In the genomic region with DNA sequence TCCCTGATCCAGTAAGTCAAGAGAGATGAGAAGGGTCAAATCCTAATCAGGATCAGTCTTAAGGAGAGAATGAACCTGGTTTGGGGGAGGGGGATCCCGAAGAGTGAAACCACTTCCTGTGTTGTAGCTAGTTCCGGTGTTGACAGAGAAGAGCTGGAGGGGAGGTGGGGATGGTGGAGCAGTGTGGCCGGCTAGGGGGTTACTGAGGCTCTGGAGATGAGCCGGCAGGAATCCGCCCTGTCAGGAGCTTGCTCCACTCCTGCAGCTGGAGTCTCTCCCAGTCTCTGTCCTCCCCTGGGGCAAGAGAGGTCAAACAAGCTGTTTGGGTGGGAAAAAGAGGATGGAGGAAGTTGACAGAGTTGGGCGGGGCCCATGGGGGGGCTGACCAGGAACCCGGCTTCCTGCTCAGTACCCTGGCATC, we compare ENCODE assay signal across 8 mouse cellular contexts. TPM values are rescaled to one million over a fixed set of nuclear protein-coding genes. Genes with fewer than 3 reads are reported as not detected.
DNase-seq lines count a peak whose midpoint lies in the region; ATAC-seq lines count a peak whose summit lies in the region.

A gene (plus strand): TSS at position 126 of the 421 bp plus-strand sequence.

- peak within 1 kb of the TSS; percentile 100 for H3K4me2 ChIP-seq in heart, embryonic 16.5 days (ENCODE audit: low read depth, low read length)
- peak within 1 kb of the TSS; percentile 100 for H3K4me2 ChIP-seq in stomach, embryonic 16.5 days (ENCODE audit: low read depth, low read length)

- peak within 1 kb of the TSS; percentile 79 for H3K9ac ChIP-seq in heart, embryonic 16.5 days (ENCODE audit: low read length)
- H3K9ac ChIP-seq in stomach, embryonic 16.5 days (ENCODE audit: low read length): peak within 1 kb of the TSS; percentile 84

- peak; percentile 51 for DNase-seq in kidney, adult 11 months
- DNase-seq in kidney, adult 8-10 months: no peak
- no peak for DNase-seq in embryonic facial prominence, embryonic 10.5 days (ENCODE audit: low spot score)
- DNase-seq in kidney, postnatal 4 days: peak; percentile 70 to 82
- DNase-seq in layer of hippocampus, adult 9-10 months (ENCODE audit: low spot score): no peak

- H3K9me3 ChIP-seq in embryonic facial prominence, embryonic 10.5 days: no peaks in the 10 kb centered on the region
- H3K9me3 ChIP-seq in heart, embryonic 16.5 days (replicated peaks; ENCODE audit: control insufficient read depth, low read length): no peaks in the 10 kb centered on the region
- H3K9me3 ChIP-seq in stomach, embryonic 16.5 days (replicated peaks; ENCODE audit: control insufficient read depth, low read length): no peaks in the 10 kb centered on the region

- peaks cover 90% of the 10 kb centered on the region for H3K4me1 ChIP-seq in embryonic facial prominence, embryonic 10.5 days
- peaks cover 49% of the 10 kb centered on the region for H3K4me1 ChIP-seq in heart, embryonic 16.5 days (ENCODE audit: control insufficient read depth, insufficient read depth, low read length)
- peaks cover 55% of the 10 kb centered on the region for H3K4me1 ChIP-seq in stomach, embryonic 16.5 days (ENCODE audit: control insufficient read depth, insufficient read depth, low read length)

- H3K27ac ChIP-seq in embryonic facial prominence, embryonic 10.5 days (replicated peaks): peak within 1 kb of the TSS; percentile 100
- peak within 1 kb of the TSS; percentile 88 for H3K27ac ChIP-seq in heart, embryonic 16.5 days (ENCODE audit: low read length)
- H3K27ac ChIP-seq in stomach, embryonic 16.5 days (ENCODE audit: low read length): peak within 1 kb of the TSS; percentile 99

- no peak for ATAC-seq in heart, embryonic 16.5 days (replicated peaks; ENCODE audit: extremely low read depth, insufficient read depth, low FRiP score)
- ATAC-seq in megakaryocyte progenitor cell, adult 5-6 weeks (replicated peaks; ENCODE audit: poor library complexity): peak; percentile 10
- no peak for ATAC-seq in stomach, embryonic 16.5 days (ENCODE audit: insufficient read depth, low FRiP score)

- peaks cover 11% of the 10 kb centered on the region for H3K36me3 ChIP-seq in embryonic facial prominence, embryonic 10.5 days (replicated peaks)
- H3K36me3 ChIP-seq in heart, embryonic 16.5 days (ENCODE audit: control insufficient read depth, insufficient read depth): 0 out of 2 replicates have a peak, but pooled peaks cover 3% of the 10 kb centered on the region
- H3K36me3 ChIP-seq in stomach, embryonic 16.5 days (ENCODE audit: control insufficient read depth, insufficient read depth, low read length): peaks cover 3% of the 10 kb centered on the region; the same call in 1 of the 2 replicates

- WGBS in embryonic facial prominence, embryonic 10.5 days: 19% methylated on average over 7 of the region's 7 CpGs
- WGBS in heart, embryonic 16.5 days: 30% methylated on average over 7 of the region's 7 CpGs
- WGBS in stomach, embryonic 16.5 days: 12% methylated on average over 7 of the region's 7 CpGs

- no peaks in the 10 kb centered on the region; the same call in 1 of the 2 replicates for H3K27me3 ChIP-seq in embryonic facial prominence, embryonic 10.5 days (replicated peaks; ENCODE audit: low read depth, poor library complexity, severe bottlenecking)
- no peaks in the 10 kb centered on the region for H3K27me3 ChIP-seq in heart, embryonic 16.5 days (ENCODE audit: control insufficient read depth, insufficient read depth, low read length)
- H3K27me3 ChIP-seq in stomach, embryonic 16.5 days (ENCODE audit: control insufficient read depth, insufficient read depth, low read length): no peaks in the 10 kb centered on the region

- peak within 1 kb of the TSS; percentile 86 for H3K4me3 ChIP-seq in embryonic facial prominence, embryonic 10.5 days
- H3K4me3 ChIP-seq in heart, embryonic 16.5 days (ENCODE audit: low read length): peak within 1 kb of the TSS; percentile 87
- peak within 1 kb of the TSS; percentile 25 for H3K4me3 ChIP-seq in stomach, embryonic 16.5 days (replicated peaks; ENCODE audit: low read length)

RNA-seq across cellular contexts. Expression of the gene that starts here (rescaled TPM):
- polyA plus RNA-seq in embryonic facial prominence, embryonic 10.5 days (2016; fragmentation: Nextera tagmentation; extraction: Ambion mirVana): 9.4 and 10.1 TPM in 2 replicates
- polyA plus RNA-seq in heart, embryonic 16.5 days (2015; fragmentation: Nextera tagmentation; extraction: Ambion mirVana): 11.3 and 18.5 TPM in 2 replicates
- total RNA-seq in megakaryocyte progenitor cell, adult 5-6 weeks (2015): 63.4 and 69.0 TPM in 2 replicates
- 14.5 and 20.2 TPM in 2 replicates for total RNA-seq in megakaryocyte progenitor cell, adult 5-6 weeks (2017)
- 9.3 and 10.4 TPM in 2 replicates for polyA plus RNA-seq in stomach, embryonic 16.5 days (2015; fragmentation: Nextera tagmentation; extraction: Ambion mirVana)

Comparison
In these comparisons a context has a peak if more than half of its experiments do, and no peak if none do; other contexts are left out.
1. DNase-seq: peak in kidney, adult 11 months (single experiment) and kidney, postnatal 4 days (2 of 2); none in kidney, adult 8-10 months (0 of 2), embryonic facial prominence, embryonic 10.5 days (single experiment) and layer of hippocampus, adult 9-10 months (single experiment).
2. H3K4me3 ChIP-seq: peak in every context shown above with its lines; median percentile 87 in heart, embryonic 16.5 days; 86 in embryonic facial prominence, embryonic 10.5 days; 25 in stomach, embryonic 16.5 days.
3. Peak in every context shown above with its lines, with median percentiles within 50 percentile points of each other: H3K27ac ChIP-seq.